Mouse (Mus musculus): ENCODE data around the gene Zmat1. TPM values are rescaled to one million over a fixed set of nuclear protein-coding genes. Genes with fewer than 3 reads are reported as not detected.

The Zmat1 gene
- polyA plus RNA-seq (2014; fragmentation: Illumina TruSeq; extraction: RNeasy Lipid Tissue Mini Kit (QIAGEN cat#74804); ENCODE audit: insufficient read depth, low read depth, low replicate concordance) = 2.7 TPM

GRCm38 (mm10) chrX:135008720-135009470, at the start of gene Zmat1:
TSS of gene Zmat1 (minus strand) at chrX:135009209.

GRCm38 (mm10) chrX:134964546-134964945, 44.5 kb downstream of the Zmat1 start, which contains the start of gene Nxf2:
TSS of gene Nxf2 (minus strand) at chrX:134964754.

Other genes starting within 250 kb of the Zmat1 start
- gene Armcx2, start 200.0 kb downstream of the Zmat1 start, polyA plus RNA-seq (2014; fragmentation: Illumina TruSeq; extraction: RNeasy Lipid Tissue Mini Kit (QIAGEN cat#74804); ENCODE audit: insufficient read depth, low read depth, low replicate concordance) = 13.4 TPM
- gene Nxf2, start 44.5 kb downstream of the Zmat1 start, polyA plus RNA-seq (2014; fragmentation: Illumina TruSeq; extraction: RNeasy Lipid Tissue Mini Kit (QIAGEN cat#74804); ENCODE audit: insufficient read depth, low read depth, low replicate concordance) = not detected
- gene Gm15023, start 168.4 kb upstream of the Zmat1 start, polyA plus RNA-seq (2014; fragmentation: Illumina TruSeq; extraction: RNeasy Lipid Tissue Mini Kit (QIAGEN cat#74804); ENCODE audit: insufficient read depth, low read depth, low replicate concordance) = 0.06 TPM
- gene Tceal6, start 201.5 kb upstream of the Zmat1 start, polyA plus RNA-seq (2014; fragmentation: Illumina TruSeq; extraction: RNeasy Lipid Tissue Mini Kit (QIAGEN cat#74804); ENCODE audit: insufficient read depth, low read depth, low replicate concordance) = 0.86 TPM

All from lung, adult 10 weeks (tissue).